Mouse (Mus musculus) brown adipose tissue, adult 24 weeks (tissue): ENCODE results near the gene Plac9a. TPM values are rescaled to one million over a fixed set of nuclear protein-coding genes. Genes with fewer than 3 reads are reported as not detected.
"Not testable (repeated sequence)": the region's sequence is repeated elsewhere in the genome, so short reads cannot be mapped to it uniquely, and the experiment has no call there.

ENCODE experiments used
- H3K27ac ChIP-seq: fragments of 200-500 bp; replicated peaks from 2 replicates; pipeline ENCODE4 v1.5.1; 2012; ENCODE audit warnings: low read depth, mild to moderate bottlenecking, low read length
- H3K4me1 ChIP-seq: fragments of 200-500 bp; 2 replicates; pipeline ENCODE4 v1.6.1; 2012; ENCODE audit warnings: low read length, mixed read lengths; ENCODE audit not compliant: control insufficient read depth, insufficient read depth, insufficient read length
- H3K4me3 ChIP-seq: fragments of 200-500 bp; 2 replicates; pipeline ENCODE4 v1.5.1; 2012; ENCODE audit warnings: low read depth, mild to moderate bottlenecking, low read length, moderate library complexity; ENCODE audit not compliant: insufficient read depth
- polyA plus RNA-seq: library from polyadenylated mRNA; stranded (reverse); fragments of >200 nt; gene quantifications from 2 replicates; pipeline ENCODE4 v1.2.4, GENCODE M21; 2012; ENCODE audit not compliant: missing spikeins, insufficient read depth, insufficient read length

Gene Plac9a
- polyA plus RNA-seq: 2.8 and 6.4 TPM in 2 replicates

- not testable (repeated sequence) for H3K4me3 ChIP-seq, H3K4me1 ChIP-seq, H3K27ac ChIP-seq
These were observed at the start of gene Plac9a for GRCm38 (mm10) chr14:25903000-25903399. Gene Plac9a (minus strand): TSS chr14:25903100.

DNA sequence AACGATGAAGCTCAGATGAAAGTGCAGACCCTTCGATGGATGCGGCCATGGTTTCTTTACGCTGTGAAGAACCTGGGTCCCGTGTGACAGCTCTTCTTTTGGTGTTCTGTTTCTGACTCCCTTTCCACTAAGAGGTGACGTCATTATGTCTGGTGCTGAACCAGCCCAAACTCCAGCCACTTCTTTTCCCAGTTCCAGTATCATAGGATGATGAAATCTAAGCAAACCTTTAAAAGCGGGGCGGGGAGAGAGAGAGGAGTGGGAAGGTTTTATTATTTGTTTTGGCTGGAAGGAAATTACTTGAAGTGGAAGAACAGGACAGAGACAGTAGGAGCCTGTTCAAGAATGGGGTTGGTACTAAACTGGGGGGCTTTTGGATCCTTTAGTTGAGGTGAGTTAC, 35.1 kb upstream of the Plac9a start, which contains the start of gene Cphx1:
Cphx1 (plus strand) TSS at position 301 of the 400 bp plus-strand sequence.
- not testable (repeated sequence) for H3K27ac ChIP-seq, H3K4me1 ChIP-seq, H3K4me3 ChIP-seq

DNA sequence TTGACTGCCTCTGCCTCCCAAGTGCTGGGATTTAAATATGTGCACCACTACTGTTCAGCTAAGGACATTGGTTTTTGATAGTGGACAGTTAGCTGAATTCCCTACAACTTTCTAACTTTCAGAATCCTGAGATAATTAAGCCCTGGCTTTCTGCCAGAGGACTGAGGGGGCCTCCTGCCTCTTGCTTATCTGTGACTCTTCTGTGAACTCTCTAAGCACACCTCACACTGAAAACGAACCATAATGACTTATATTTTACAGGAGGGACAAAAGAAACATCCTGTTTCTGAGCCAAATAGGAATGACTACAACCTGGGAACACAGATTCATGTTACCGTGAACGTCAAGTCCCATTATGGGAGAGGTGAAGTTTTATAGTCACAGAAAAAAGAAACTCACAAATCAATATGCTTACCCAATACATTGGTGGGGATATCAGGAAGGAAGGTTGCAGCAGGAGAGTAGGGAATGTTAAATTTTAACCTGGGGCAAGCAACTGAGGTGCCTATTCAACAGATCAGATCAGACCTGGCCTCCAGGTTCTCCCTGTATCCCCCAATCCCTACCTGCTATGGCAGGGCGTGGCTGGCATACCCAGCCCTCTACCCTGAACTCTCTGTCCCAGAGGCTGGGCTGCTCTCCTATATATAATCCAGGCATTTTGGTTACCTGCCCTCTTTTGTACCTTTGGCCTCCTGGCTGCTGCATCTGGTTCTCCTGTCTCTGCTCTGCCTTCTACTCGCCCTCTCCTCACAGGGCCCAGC, 34.1 kb upstream of the Plac9a start:
- H3K4me3 ChIP-seq, H3K4me1 ChIP-seq, H3K27ac ChIP-seq: not testable (repeated sequence)

DNA sequence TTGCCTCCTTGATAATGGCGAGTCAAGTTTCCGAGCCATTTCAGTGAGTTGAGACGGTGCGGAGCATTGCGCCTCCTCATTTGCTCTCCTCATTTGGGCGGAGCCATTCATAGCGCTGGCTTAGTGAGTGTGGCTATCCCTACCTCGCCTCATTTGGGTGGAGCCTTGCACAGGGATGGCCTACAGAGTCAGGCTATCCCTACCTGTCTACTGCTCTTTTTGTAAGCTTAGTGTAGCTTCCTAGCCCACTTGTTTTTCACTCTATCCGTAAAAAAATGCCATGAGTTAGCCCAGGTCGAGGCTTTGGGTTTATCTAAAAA, 24.6 kb upstream of the Plac9a start, which contains the start of gene Tmem254a:
Tmem254a (minus strand) TSS at position 111 of the 320 bp plus-strand sequence.
- not testable (repeated sequence) for H3K4me1 ChIP-seq, H3K4me3 ChIP-seq

DNA sequence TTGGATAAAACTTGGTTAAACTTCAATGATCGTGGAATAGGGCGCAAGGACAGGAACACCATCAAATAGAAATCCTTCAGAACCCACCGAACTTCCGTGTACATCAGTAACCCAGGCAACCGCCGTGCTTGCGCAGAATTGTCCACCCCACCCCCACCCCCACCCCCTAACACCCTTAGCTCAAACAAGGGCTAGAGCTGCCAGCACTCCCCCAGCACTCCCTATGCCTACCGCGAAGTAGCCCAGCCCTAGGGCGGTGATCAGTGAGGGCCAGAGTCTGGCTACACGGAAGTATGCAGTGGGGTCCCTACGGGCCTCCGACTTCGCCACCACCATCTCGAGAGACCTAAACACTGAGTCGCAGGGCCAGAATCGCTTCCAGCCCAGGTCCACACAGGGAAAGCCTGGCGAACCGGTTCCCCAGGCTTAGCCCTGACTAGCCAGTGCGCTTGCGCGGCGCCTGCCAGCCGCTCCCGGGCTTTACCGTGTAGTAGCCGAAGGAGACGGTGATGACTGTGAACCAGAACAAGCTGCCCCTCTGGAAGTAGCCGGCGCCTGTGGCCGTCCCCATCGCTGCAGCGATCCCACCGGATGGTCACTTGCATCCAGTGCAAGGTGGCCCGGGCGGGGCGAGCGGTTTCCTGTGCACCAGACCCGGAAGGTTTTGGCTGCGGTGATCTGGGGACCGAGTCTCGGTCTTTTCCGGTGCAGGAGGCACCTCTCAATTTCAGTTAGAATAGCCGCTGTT, 24.1 kb upstream of the Plac9a start:
- not testable (repeated sequence) for H3K4me1 ChIP-seq, H3K4me3 ChIP-seq, H3K27ac ChIP-seq

More for the DNA sequence above, 24.6 kb upstream of the Plac9a start, which contains the start of gene Tmem254a:
- not testable (repeated sequence) for H3K27ac ChIP-seq

DNA sequence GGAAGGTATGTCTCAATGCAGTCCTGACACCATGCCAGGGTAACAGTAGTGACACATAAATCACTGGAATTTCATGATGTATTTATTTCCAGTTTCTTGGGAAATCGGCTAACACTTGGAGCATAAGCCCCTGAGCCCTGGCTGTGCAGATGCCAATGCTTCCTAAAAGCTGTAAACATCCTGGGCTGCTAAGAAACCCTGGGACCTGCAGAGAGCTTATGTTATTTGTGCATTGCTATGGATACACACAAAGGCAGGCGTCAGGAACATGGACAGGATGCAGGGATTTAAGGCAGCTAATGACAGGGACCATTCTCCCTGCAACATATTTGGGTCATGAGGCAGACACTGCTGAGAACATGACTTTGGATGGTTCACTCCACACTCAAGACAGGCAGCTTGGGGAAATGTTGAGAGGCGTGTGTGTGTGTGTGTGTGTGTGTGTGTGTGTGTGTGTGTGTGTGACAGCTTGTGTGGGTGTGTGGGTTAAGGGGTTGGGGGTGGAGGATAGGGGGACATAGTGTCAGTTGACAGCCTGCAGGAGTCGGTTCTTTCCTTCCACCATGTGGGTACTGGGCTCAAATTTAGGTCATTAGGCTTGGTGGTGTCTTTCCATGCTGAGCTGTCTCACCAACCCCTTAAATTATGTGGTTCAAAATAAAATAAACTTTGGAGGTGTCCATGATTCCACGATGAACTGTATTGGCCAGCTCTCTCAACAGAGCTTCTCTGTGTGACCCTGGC, 15.7 kb upstream of the Plac9a start:
- H3K4me1 ChIP-seq, H3K4me3 ChIP-seq, H3K27ac ChIP-seq: not testable (repeated sequence)

DNA sequence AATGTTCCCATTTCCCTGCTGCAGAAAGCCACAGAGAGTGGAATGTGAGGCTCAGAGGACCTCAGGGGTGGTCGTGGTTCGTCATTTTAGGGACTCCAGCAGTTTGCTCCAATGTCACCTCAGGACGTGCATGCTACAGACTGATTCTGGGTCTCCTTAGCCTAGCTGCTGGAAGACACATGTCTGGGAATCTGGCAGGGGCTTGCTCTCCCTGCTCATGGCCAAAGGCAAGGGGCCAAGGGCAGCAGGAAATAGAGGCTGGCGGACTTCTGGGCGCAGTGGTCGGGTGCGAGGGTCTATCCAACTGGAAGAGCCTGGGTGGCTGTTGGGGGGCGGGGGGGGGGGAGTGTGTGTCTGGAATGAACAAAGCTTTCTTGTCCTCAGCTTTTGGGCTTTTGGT, 6.1 kb upstream of the Plac9a start:
- not testable (repeated sequence) for H3K27ac ChIP-seq, H3K4me3 ChIP-seq, H3K4me1 ChIP-seq

GRCm38 (mm10) chr14:25907272-25907671, 4.4 kb upstream of the Plac9a start:
- H3K4me1 ChIP-seq, H3K4me3 ChIP-seq: not testable (repeated sequence)

DNA sequence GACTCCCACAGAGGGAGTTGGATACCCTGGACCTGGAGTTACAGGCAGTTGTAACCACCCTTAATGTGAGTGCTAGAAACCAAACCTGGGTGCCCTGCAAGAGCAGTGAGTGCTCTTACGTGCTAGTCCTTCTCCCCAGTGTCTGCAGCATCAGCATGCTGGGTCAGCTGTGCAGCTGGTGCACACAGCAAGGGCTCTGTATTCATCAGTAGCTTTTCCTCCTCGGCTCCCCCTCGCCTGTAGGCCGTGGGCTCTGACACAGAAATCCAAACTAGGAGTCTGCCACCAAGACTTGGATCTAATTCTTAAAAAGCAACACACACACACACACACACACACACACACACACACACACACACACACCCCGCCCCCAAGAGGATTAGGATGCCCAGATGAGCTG, 2.3 kb upstream of the Plac9a start:
- not testable (repeated sequence) for H3K27ac ChIP-seq, H3K4me3 ChIP-seq, H3K4me1 ChIP-seq

More at GRCm38 (mm10) chr14:25907272-25907671, 4.4 kb upstream of the Plac9a start:
- H3K27ac ChIP-seq: not testable (repeated sequence)

DNA sequence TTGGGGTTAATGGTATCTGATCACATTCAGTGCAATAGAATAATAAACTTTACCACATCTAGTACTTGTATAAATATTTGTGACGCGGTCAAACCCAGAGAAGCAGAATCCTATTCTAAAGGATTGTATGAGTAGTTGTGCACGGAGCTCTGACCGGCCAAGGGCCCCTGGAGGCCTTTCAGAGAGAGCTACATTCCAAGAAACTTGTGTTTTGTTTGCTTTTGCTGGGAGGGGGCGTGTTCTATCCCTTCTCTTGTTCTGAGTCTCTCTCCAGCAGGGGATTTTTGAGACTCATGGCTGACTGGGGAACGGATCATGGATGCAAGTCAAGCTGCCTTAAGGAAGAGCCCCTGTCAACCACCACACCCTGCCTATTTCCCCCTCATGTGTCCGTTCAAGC, 7.2 kb downstream of the Plac9a start:
- not testable (repeated sequence) for H3K4me1 ChIP-seq, H3K27ac ChIP-seq, H3K4me3 ChIP-seq

GRCm38 (mm10) chr14:25894566-25894965, 8.3 kb downstream of the Plac9a start:
- H3K4me3 ChIP-seq, H3K27ac ChIP-seq, H3K4me1 ChIP-seq: not testable (repeated sequence)

- not testable (repeated sequence) for H3K4me1 ChIP-seq, H3K27ac ChIP-seq, H3K4me3 ChIP-seq
These were observed 17.0 kb downstream of the Plac9a start for GRCm38 (mm10) chr14:25885886-25886285.

GRCm38 (mm10) chr14:25881769-25882168, 21.1 kb downstream of the Plac9a start:
- H3K4me3 ChIP-seq, H3K4me1 ChIP-seq, H3K27ac ChIP-seq: not testable (repeated sequence)

DNA sequence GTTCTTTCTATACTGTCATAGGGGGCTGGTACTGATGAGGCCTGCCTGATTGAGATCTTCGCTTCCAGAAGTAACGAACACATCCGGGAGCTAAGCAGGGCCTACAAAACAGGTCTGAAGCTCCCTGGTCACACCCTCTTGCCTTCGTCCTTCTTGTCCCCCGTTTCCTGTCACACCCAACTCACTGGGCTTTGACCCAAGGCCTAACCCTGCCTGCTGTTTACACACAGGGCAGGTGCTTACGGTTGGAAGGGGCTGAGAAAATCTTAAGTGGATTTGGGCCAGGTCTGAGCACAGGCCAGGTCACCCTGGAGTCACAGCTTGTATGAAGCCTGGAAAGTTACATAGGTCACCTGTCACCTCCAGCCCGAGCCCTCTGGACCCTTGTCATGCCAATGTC, 26.3 kb downstream of the Plac9a start:
- not testable (repeated sequence) for H3K4me3 ChIP-seq, H3K4me1 ChIP-seq, H3K27ac ChIP-seq
